Mouse (Mus musculus) naive thymus-derived CD4-positive, alpha-beta T cell, adult 2 months (primary cell): Measurements from ENCODE around the gene Sp7.
A peak's percentile ranks its signal among the peaks of the same experiment; 100 is the strongest.

Experiments used
- DNase-seq: peaks from one replicate; pipeline ENCODE4 v3.0.0-alpha.2; 2011; ENCODE audit warnings: low read depth

Sp7 gene

DNA sequence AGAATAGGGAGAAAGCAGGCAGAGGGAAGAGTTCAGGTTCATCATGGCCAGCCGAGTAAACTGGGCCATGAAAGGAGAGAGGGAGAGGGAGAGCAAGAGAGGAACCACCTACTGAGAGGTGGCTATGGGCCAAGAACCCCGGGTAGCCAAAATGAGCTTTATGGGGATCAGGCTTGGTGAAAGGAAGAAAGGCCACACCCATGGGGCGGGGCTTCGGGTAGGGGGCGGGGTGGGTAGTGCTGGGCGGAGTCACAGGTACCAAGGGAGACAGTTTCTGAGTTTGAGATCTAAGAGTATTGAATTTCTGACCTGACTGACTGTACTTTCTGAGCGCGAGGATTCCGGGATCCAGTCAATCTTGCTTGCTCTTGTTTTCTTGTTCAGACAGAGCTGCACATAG is 19.7 kb upstream of the Sp7 start:
- no peak for DNase-seq

DNA sequence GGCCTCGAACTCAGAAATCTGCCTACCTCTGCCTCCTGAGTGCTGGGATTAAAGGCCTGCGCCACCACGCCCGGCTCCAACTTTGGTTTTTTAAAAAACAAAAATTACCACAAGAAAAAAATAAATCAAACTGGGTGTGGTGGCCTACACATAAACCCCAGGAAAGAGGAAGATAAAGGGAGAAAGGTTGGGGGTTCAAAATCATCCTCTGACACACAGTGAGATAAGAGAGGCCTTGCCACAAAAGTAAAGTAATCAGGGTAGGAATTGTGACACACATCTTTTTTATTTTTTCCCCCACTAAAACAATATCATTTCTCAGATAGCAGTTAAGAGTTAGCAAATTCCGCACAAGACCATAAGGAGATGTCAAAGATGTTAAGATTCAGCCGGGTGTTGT is 16.7 kb upstream of the Sp7 start:
- no peak for DNase-seq

GRCm38 (mm10) chr15:102381575-102381974 is 14.6 kb upstream of the Sp7 start:
- peak; percentile 83 for DNase-seq

- peak; percentile 45 for DNase-seq
Measured at GRCm38 (mm10) chr15:102377810-102378262, 10.9 kb upstream of the Sp7 start.

- peak; percentile 86 for DNase-seq
Measured at GRCm38 (mm10) chr15:102377163-102377543, 10.2 kb upstream of the Sp7 start.

- no peak for DNase-seq
Measured at GRCm38 (mm10) chr15:102376453-102377162, 9.6 kb upstream of the Sp7 start.

GRCm38 (mm10) chr15:102370727-102371126 is 3.7 kb upstream of the Sp7 start:
- DNase-seq: no peak

GRCm38 (mm10) chr15:102369972-102370371 is 3.0 kb upstream of the Sp7 start:
- no peak for DNase-seq

DNA sequence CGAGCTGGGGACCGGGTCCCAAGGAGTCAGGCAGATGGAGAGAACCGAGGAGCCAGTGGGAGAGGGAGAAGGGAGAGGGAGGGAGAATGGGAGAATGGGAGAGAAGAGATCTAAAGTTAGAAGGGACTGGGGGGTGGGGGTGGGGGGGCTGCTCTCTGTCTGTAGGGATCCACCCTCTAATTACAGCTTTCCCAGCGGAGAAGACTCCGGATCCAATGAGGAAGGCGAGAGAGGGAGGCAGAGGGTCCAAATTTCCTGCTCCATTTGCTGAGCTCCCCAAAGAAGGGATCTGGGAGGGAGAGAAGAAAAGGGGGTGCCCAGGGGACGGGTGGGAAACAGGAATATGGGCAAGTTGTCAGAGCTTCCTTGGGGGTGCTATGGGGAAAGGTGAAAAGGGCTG is 744 bp downstream of the Sp7 start:
- no peak for DNase-seq

DNA sequence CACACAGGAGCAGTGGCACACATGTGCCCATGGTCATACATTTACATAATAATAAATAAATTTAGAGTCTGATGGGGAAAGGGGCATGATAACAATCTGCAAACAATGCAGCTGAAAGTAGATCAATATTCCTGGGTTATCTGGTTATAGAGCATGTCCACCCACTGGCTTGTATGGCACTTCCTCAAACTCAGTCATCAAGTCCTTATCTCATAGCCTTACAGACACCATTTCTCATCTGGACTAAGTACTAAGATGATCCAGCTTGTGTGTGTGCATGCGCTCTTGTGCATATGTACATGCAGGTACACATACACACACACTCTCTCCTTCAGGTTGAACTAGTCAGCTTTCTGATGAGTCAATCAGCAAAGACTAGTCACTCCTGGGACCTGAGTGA is 2.3 kb downstream of the Sp7 start:
- DNase-seq: no peak

- DNase-seq: no peak
Measured at GRCm38 (mm10) chr15:102362648-102363047, 4.3 kb downstream of the Sp7 start.

DNA sequence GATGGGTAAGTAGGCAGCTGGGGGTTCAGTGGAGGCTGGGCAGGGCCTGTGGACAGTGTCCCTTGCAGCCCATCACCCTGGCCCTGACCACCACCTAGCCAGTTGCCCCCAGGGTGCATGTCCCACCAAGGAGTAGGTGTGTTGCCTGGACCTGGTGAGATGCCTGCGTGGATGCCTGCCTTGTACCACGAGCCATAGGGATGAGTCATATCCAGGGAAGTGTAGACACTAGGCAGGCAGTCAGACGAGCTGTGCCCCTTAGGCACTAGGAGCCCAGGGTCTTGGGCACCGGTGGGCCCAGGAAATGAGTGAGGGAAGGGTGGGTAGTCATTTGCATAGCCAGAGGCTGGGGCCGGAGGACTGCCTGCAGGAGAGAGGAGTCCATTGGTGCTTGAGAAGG is 8.1 kb downstream of the Sp7 start:
- DNase-seq: no peak

DNA sequence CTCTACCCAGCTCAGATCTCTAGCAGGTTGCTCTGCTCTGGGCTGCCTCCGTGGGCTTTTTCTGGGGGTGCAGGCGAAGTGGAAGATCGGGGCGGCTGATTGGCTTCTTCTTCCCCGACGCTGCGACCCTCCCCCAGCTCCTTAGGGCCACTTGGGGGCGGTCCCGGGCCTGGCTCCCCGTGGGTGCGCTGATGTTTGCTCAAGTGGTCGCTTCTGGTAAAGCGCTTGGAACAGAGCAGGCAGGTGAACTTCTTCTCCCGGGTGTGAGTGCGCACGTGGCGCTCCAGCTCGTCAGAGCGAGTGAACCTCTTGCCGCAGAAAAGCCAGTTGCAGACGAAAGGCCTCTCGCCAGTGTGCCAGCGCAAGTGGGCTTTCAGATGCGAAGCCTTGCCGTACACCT is 8.9 kb downstream of the Sp7 start:
- DNase-seq: no peak

DNA sequence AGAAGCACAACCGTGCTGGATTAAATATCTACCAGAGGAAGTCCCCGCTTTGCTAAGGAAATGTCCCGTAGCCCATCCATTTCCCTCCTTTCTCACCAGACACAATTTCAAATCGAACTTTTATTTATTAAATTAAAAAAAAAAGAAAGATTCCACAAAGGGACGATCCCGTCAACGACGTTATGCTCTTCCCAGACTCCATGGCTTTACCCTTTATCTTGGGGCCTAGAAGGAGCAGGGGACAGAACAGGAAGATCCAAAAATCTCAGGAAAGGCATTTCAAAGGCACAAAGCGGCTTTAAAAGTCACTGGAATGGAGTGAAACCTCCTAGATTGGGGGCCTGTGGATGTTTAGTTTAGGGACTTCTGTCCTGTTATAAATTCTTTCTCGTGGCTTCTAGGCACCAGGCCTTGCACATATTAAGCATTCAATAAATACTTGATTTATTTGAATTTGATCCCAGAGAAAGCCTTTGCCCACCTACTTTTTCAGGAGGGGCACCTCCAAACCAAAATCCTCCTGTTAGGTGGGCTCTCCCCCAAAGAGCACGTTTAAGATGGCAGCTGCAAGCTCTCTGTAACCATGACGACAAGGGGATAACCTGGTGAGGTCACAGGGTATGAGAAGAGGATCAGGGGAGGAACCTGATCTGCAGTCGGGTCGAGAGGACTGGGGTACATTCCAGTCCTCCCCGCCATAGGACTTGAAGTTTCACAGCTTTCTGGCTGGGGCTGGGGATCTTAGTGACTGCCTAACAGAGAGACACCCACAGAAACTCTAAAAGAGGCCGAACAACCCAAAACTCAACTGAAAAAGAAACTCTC is 10.3 kb downstream of the Sp7 start:
- DNase-seq: no peak

DNA sequence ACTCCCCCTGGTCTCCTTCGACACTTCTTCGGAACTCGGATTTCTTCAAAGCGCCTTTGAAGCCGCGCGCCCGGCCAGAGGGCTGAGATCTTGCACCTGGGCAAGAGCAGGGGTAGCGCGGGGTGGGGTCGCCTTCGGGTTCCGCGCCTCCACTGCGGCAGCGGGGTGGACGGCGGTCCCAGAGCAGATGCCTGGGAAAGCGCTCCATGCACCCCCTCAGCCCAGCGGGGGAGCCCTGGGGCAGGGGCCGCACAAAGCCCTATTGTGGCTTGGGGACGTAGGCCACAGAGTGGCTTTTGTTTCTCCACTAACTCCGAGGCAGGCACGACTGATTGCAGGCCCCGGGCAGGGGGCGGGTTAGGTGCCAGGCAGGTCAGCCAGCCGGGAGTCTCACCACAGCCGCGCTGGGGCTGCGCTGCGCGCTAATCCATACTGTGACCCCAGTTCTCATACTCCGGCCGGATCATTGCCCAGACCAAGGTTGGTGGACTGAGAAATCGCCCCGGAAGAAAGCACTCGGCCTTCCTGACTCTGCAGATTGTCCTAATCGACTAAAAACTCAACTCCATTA is 11.0 kb downstream of the Sp7 start:
- no peak for DNase-seq

DNA sequence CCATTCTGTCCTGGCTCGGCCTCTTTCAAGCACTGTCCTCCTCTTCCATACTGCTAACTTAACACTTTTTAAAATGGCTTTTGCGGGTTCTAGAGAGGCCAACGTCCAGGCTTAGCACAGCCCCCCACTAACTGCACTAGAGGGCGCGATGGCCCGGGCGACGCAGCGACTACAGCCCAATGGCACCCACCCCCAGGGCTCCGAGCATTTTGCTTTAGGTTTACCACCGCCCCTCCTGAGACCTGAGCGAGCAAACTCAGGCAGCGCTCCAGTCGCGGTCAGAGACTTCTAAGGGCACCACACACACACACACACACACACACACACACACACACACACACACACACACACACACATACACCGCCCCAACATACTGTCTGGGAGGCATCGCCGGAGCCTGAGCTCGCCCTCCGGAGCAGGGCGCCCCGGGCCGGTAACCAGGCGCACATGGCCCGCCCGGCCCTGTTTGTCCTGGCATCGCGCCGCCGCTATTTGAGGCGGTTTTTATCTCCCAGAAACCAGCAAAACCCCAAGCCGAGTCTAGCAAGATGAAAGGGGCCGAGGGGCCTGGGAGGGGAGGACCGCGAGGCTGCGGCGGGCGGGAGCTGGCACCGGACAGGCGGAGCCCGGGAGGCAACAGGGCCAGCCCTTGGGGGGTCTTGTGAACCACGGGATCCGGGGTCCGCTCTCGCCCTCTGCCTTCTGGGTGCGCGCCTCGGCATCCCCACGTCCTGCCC is 11.7 kb downstream of the Sp7 start:
- DNase-seq: peak; percentile 48

DNA sequence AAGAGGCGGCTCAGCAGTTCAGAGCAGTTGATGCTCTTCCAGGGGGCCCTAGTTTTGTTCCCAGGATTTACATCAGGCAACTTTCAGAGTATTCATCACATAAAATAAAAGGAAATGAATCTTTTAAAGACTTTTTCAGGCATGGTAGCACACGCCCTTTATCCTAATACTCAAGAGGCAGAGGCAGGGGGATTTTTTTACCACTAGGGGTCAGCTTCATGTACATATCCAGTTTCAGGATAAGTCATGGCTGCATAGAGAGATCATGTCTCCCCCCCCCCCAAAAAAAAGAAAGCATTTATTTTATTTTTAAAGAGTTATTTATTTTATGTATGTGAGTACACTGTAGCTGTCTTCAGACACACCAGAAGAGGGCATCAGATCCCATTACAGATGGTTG is 13.0 kb downstream of the Sp7 start:
- no peak for DNase-seq

- no peak for DNase-seq
Measured at GRCm38 (mm10) chr15:102352177-102352576, 14.8 kb downstream of the Sp7 start.

DNA sequence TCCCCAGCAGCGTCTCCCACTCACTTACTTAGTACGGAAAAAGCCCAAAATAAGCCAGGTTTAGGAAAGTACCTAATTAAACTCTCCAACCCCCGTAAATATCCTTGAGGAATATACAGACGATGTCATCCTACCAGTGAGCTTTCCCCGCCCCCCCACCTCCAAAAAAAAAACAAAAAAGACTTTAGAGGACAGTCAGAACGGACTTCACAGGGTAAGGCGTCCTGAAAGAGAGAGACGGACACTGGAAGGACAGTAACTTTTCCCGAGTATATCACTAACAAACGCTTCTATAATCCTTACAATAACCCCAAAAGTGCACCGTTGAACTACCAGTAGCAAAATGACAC is 16.1 kb downstream of the Sp7 start:
- DNase-seq: no peak

- DNase-seq: peak; percentile 96
Measured at GRCm38 (mm10) chr15:102350138-102350941, 16.6 kb downstream of the Sp7 start, which contains the start of gene Aaas. Aaas (minus strand) TSS chr15:102350771.

DNA sequence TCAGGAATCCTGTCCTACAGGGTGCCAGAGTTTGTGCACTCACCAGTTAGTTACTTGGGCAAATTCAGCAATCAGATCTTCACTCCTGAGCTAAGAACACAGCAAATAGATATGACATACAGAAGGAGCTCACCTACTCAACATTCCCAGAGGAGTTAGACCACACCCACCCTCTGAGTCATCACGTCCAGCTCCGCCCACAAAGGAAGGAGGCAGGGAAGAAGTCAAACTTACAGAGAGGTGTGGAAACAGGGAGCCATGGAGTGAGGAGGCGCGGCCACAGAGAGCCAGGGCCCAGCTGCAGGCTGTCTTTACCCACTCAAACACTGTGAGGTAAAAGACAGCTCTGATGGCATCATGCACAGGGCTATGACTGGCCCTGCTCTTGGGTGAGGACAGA is 20.5 kb downstream of the Sp7 start:
- no peak for DNase-seq

GRCm38 (mm10) chr15:102344490-102344889 is 22.5 kb downstream of the Sp7 start:
- no peak for DNase-seq
